Mouse (Mus musculus) limb, embryonic 14.5 days (tissue): ENCODE measurements around the gene Gatad2a. TPM values are rescaled to one million over a fixed set of nuclear protein-coding genes. Genes with fewer than 3 reads are reported as not detected.
"Not testable (repeated sequence)": the region's sequence is repeated elsewhere in the genome, so short reads cannot be mapped to it uniquely, and the experiment has no call there.

Experiments
- ATAC-seq: fragments of 200-750 bp; cut with Nextera tagmentation; 2 replicates; pipeline ENCODE4 v1.8.0; 2017; ENCODE audit warnings: low read depth, moderate number of reproducible peaks, moderate TSS enrichment; ENCODE audit not compliant: low FRiP score
- DNase-seq: peaks from one replicate; pipeline ENCODE4 v3.0.0-alpha.2; 2015; ENCODE audit warnings: low spot score
- H3K27ac ChIP-seq: fragments of 300-500 bp; sonication (generic); replicated peaks from 2 replicates; pipeline ENCODE4 v1.5.1; 2014; ENCODE audit warnings: low read depth, mild to moderate bottlenecking, low read length, moderate library complexity, mixed read lengths
- H3K27me3 ChIP-seq: fragments of 300-500 bp; sonication (generic); 2 replicates; pipeline ENCODE4 v1.6.1; 2014; ENCODE audit warnings: low read length, mixed read lengths; ENCODE audit not compliant: control insufficient read depth, insufficient read depth
- H3K36me3 ChIP-seq: fragments of 300-500 bp; sonication (generic); 2 replicates; pipeline ENCODE4 v1.6.1; 2014; ENCODE audit warnings: mild to moderate bottlenecking, low read length, moderate library complexity, mixed read lengths; ENCODE audit not compliant: control insufficient read depth, insufficient read depth
- H3K4me1 ChIP-seq: fragments of 300-500 bp; sonication (generic); 2 replicates; pipeline ENCODE4 v1.6.1; 2014; ENCODE audit warnings: antibody characterized with exemption, low read length, mixed read lengths; ENCODE audit not compliant: control insufficient read depth, insufficient read depth
- H3K4me2 ChIP-seq: fragments of 300-500 bp; sonication (generic); replicated peaks from 2 replicates; pipeline ENCODE4 v1.6.1; 2014; ENCODE audit warnings: low read depth, mild to moderate bottlenecking, low read length, moderate library complexity; ENCODE audit not compliant: severe bottlenecking
- H3K4me3 ChIP-seq: fragments of 300-500 bp; sonication (generic); replicated peaks from 2 replicates; pipeline ENCODE4 v1.5.1; 2014; ENCODE audit warnings: low read length
- H3K9ac ChIP-seq: fragments of 300-500 bp; sonication (generic); 2 replicates; pipeline ENCODE4 v1.6.1; 2014; ENCODE audit warnings: mild to moderate bottlenecking, low read depth, low read length, moderate library complexity; ENCODE audit not compliant: severe bottlenecking
- H3K9me3 ChIP-seq: fragments of 300-500 bp; sonication (generic); 2 replicates; pipeline ENCODE4 v1.6.1; 2016; ENCODE audit warnings: low read length; ENCODE audit not compliant: control insufficient read depth
- POLR2A ChIP-seq: fragments of 200-500 bp; IDR thresholded peaks from 2 replicates; pipeline ENCODE4 v1.8.0; 2012; ENCODE audit warnings: inconsistent platforms, mild to moderate bottlenecking, moderate library complexity, borderline replicate concordance; ENCODE audit not compliant: insufficient read depth, insufficient read length; ENCODE audit errors: extremely low read depth
- WGBS: fragments of 180-500 bp; shearing (Covaris S2); extraction: QIAGEN DNeasy Blood & Tissue Kit; methylation state at CpG from one replicate; pipeline ENCODE4 v1.1.7; 2014; 5-methylcytosine and 5-hydroxymethylcytosine counted together
- polyA plus RNA-seq, 2 experiments: library from polyadenylated mRNA; depleted of rRNA in 1 of 2; stranded (reverse) in 1 of 2; unstranded in 1 of 2; fragments of >200 nt; fragmentation: Nextera tagmentation in 1 of 2; extraction: Ambion mirVana in 1 of 2; gene quantifications; 2 replicates each; pipeline versions ENCODE4 v1.2.1 to v1.2.3; 2012 to 2014

Gene Gatad2a
- polyA plus RNA-seq, 2 experiments, result 49.2 to 65.0 TPM

DNA sequence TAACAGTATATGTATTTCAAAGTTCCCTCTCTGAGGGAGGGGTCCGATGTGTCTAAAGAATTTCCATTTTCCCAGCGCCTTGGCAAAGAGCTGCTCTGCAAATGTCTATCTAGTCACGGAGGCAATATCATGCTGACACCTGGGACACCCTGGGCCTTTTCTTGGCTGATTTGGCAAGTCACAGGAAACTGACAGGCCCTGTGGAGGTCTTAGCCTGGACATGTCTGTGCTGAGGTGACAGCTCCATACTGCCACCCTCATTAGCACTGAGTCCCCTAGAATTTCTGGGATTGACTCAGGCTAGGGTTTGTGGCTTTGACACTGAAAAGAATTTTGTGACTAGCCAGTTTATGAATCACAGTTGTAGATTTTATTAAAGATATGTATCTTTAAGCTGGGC, 16.2 kb upstream of the Gatad2a start:
- H3K9ac ChIP-seq, result no peak overlapping the region
- peaks cover 13% of the 10 kb centered on the region for H3K36me3 ChIP-seq
- no peaks in the 10 kb centered on the region for H3K4me1 ChIP-seq
- no peak for ATAC-seq
- 73% methylated on average over 3 of the region's 3 CpGs for WGBS
- TF ChIP-seq POLR2A, result no peak
- no peaks in the 10 kb centered on the region for H3K9me3 ChIP-seq
- no peak overlapping the region for H3K4me3 ChIP-seq
- DNase-seq, result no peak
- H3K4me2 ChIP-seq, result no peak overlapping the region
- no peak overlapping the region for H3K27ac ChIP-seq
- no peaks in the 10 kb centered on the region for H3K27me3 ChIP-seq

DNA sequence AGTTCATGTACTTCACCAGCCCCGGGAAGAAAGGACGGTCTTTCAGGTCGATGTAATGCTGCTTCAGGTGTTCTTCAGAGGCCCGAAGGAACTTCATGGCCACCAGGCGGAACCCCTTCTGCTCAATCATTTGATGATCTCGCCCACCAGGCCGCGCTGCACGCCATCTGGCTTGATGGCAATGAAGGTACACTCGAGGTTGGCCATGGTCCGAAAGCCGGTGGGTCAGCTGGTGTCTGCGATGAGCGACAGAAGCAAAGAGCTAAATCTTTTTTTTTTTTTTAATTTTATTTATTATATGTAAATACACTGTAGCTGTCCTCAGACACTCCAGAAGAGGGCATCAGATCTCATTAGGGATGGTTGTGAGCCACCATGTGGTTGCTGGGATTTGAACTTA, 14.6 kb upstream of the Gatad2a start:
- not testable (repeated sequence) for H3K4me3 ChIP-seq, H3K4me2 ChIP-seq, H3K36me3 ChIP-seq, H3K4me1 ChIP-seq, H3K9me3 ChIP-seq, H3K27ac ChIP-seq, DNase-seq, H3K9ac ChIP-seq, H3K27me3 ChIP-seq, ATAC-seq
- WGBS, result 94% methylated on average over 14 of the region's 14 CpGs

DNA sequence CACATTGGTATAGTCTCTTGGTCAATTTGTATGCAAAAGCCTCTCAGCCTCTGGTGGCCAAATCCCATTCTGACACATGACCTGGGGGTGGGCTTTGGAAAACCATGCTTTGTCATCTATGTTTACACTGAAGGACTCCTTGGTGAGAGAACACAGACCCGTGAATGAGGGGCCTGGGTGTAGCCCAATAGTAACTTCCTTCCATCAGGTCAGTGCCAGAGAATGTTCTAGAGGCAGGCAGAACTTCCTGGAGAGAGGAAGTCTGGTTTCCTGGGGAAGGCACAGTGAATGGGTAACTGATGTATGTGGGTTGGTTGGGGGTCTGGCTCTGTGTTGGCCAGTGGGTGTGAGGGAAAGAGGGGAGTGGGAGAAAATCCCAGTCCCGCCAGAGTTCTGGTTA, 9.0 kb upstream of the Gatad2a start:
- Histone ChIP-seq H3K4me3 (no peak overlapping the region), H3K4me1 (no peaks in the 10 kb centered on the region), H3K27ac (no peak overlapping the region), H3K36me3 (no peaks in the 10 kb centered on the region), H3K9me3 (no peaks in the 10 kb centered on the region), H3K4me2 (no peak overlapping the region), H3K27me3 (no peaks in the 10 kb centered on the region), H3K9ac (no peak overlapping the region)
- DNase-seq (no peak), ATAC-seq (no peak)
- WGBS, result 53% methylated on average over 2 of the region's 2 CpGs
- TF ChIP-seq POLR2A, result no peak

DNA sequence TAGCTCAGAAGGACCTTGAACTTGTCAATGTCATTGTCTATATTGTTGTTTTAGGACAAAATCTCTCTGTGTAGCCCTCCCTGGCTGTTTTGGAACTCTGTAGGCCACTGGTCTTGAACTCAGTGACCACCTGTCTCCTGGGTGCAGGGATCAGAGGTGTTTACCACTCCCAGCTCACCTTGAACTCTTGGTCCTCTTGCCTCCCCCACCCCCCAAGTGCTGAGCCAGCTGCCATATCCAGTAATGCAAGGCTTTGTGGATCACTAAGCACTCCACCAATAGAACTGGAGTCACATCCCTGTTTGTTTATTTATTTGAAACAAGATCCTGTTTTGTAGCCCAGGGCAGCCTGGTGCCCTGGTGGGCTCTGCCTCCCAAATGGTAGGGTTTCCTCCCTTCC, 8.2 kb upstream of the Gatad2a start:
- Histone ChIP-seq H3K9me3 (no peaks in the 10 kb centered on the region), H3K4me1 (no peaks in the 10 kb centered on the region), H3K4me3 (no peak overlapping the region), H3K36me3 (no peaks in the 10 kb centered on the region), H3K9ac (no peak overlapping the region), H3K27ac (no peak overlapping the region), H3K27me3 (no peaks in the 10 kb centered on the region), H3K4me2 (no peak overlapping the region)
- no peak for TF ChIP-seq POLR2A
- ATAC-seq (no peak), DNase-seq (no peak)

DNA sequence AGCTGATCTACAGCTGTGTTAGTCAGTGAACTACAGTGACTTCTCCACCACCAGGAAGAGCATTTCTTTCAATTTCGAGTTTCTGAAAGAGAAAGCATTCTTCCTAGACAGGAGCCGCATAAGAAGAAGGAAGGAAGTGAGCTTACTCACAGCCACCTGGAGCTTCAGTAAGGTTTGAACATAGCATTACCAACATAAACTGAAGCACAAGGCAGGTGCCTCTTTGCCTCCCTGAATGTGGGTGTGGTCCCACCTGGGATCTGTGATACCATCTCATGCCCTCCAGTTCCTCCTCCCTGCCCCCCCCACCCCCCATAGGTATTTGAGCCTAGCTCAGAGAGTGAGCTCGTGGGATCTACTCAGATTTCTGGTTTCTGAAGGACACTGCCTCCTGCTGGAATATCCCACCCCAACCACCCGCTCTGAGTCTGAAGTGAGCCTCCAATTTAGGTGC, 7.0 kb upstream of the Gatad2a start:
- no peak overlapping the region for H3K9ac ChIP-seq
- DNase-seq (no peak), ATAC-seq (no peak)
- WGBS, result 48% methylated on average over 4 of the region's 4 CpGs
- H3K36me3 ChIP-seq, result no peaks in the 10 kb centered on the region
- H3K27ac ChIP-seq, result no peak overlapping the region
- no peak overlapping the region for H3K4me3 ChIP-seq
- no peak overlapping the region for H3K4me2 ChIP-seq
- H3K4me1 ChIP-seq, result no peaks in the 10 kb centered on the region
- TF ChIP-seq POLR2A, result no peak
- H3K27me3 ChIP-seq, result no peaks in the 10 kb centered on the region
- no peaks in the 10 kb centered on the region for H3K9me3 ChIP-seq

DNA sequence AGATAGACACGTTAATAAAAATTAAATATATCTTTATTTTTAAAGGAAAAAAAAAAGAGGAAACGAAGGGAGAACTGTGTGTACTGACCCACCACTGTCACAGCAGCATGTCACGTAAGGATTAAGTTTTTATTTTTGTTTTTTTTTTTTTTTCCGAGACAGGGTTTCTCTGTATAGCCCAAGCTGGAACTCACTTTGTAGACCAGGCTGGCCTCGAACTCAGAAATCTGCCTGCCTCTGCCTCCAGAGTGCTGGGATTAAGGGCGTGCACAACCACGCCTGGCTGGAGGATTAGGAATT, 5.7 kb upstream of the Gatad2a start:
- ATAC-seq, DNase-seq, H3K9ac ChIP-seq, H3K36me3 ChIP-seq, H3K4me1 ChIP-seq, H3K4me3 ChIP-seq, H3K27me3 ChIP-seq, H3K9me3 ChIP-seq, H3K27ac ChIP-seq: not testable (repeated sequence)
- 41% methylated on average over 7 of the region's 7 CpGs for WGBS
- H3K4me2 ChIP-seq, result peak overlapping the region; percentile 27; the same call in 1 of the 2 replicates
